Mouse (Mus musculus) heart, embryonic 13.5 days (tissue): ENCODE data around the gene Pla2g2f. TPM values are rescaled to one million over a fixed set of nuclear protein-coding genes. Genes with fewer than 3 reads are reported as not detected.

Experiments used
- ATAC-seq: fragments of 200-750 bp; cut with Nextera tagmentation; 2 replicates; pipeline ENCODE4 v1.8.0; 2017; ENCODE audit warnings: moderate TSS enrichment; ENCODE audit not compliant: insufficient number of reproducible peaks, low FRiP score, low TSS enrichment; ENCODE audit errors: extremely low read depth
- H3K27ac ChIP-seq: fragments of 300-500 bp; sonication (generic); replicated peaks from 2 replicates; pipeline ENCODE4 v1.5.1; 2015; ENCODE audit warnings: moderate library complexity, mild to moderate bottlenecking, inconsistent platforms
- H3K27me3 ChIP-seq: fragments of 300-500 bp; sonication (generic); replicated peaks from 2 replicates; pipeline ENCODE4 v1.6.1; 2015; ENCODE audit warnings: mild to moderate bottlenecking, inconsistent platforms
- H3K36me3 ChIP-seq: fragments of 300-500 bp; sonication (generic); 2 replicates; pipeline ENCODE4 v1.6.1; 2015; ENCODE audit warnings: mild to moderate bottlenecking, inconsistent platforms
- H3K4me1 ChIP-seq: fragments of 300-500 bp; sonication (generic); 2 replicates; pipeline ENCODE4 v1.6.1; 2015; ENCODE audit warnings: inconsistent platforms
- H3K4me2 ChIP-seq: fragments of 300-500 bp; sonication (generic); 2 replicates; pipeline ENCODE4 v1.6.1; 2015; ENCODE audit warnings: inconsistent platforms, mild to moderate bottlenecking, moderate library complexity
- H3K4me3 ChIP-seq: fragments of 300-500 bp; sonication (generic); 2 replicates; pipeline ENCODE4 v1.5.1; 2015; ENCODE audit warnings: moderate library complexity, mild to moderate bottlenecking, inconsistent platforms
- H3K9ac ChIP-seq: fragments of 300-500 bp; sonication (generic); 2 replicates; pipeline ENCODE4 v1.6.1; 2015; ENCODE audit warnings: inconsistent platforms, mild to moderate bottlenecking, moderate library complexity
- H3K9me3 ChIP-seq: fragments of 300-500 bp; sonication (generic); 2 replicates; pipeline ENCODE4 v1.6.1; 2016; ENCODE audit warnings: inconsistent platforms
- WGBS: fragments of 180-500 bp; shearing (Covaris S2); methylation state at CpG from one replicate; pipeline ENCODE4 v1.1.7; 2015; ENCODE audit warnings: mixed read lengths; 5-methylcytosine and 5-hydroxymethylcytosine counted together
- polyA plus RNA-seq: library from polyadenylated mRNA; unstranded; fragments of >200 nt; fragmentation: Nextera tagmentation; extraction: Ambion mirVana; gene quantifications from 2 replicates; pipeline ENCODE4 v1.2.1, GENCODE M21; 2015

The Pla2g2f gene
- polyA plus RNA-seq, 1 experiment from 2014 or later = not detected

DNA sequence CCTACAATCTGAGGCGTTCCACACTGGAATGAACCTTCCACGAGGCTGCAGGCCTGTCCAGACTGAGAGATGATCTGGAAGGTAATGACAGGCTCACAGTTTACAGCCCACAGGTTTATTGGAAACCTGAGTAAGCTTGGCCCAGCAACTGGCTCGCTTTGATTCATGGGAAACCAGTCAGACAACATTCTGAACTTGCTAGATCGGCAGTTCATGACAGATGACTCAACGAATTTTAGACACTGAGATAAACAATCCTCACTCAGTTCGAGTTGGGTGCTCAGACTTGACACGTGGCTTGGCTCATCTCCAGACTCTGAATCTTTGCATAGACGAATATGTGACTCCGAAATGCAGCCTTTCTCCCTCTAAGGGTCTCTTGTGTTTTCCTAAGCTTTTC, 35.2 kb upstream of the Pla2g2f start:
- Histone ChIP-seq H3K4me1 (no peaks in the 10 kb centered on the region), H3K27ac (no peak overlapping the region), H3K9me3 (no peaks in the 10 kb centered on the region), H3K27me3 (peaks cover 39% of the 10 kb centered on the region), H3K36me3 (no peaks in the 10 kb centered on the region), H3K4me2 (no peak overlapping the region), H3K9ac (no peak overlapping the region), H3K4me3 (no peak overlapping the region)
- ATAC-seq = no peak
- 42% methylated on average over 9 of the region's 9 CpGs for WGBS

DNA sequence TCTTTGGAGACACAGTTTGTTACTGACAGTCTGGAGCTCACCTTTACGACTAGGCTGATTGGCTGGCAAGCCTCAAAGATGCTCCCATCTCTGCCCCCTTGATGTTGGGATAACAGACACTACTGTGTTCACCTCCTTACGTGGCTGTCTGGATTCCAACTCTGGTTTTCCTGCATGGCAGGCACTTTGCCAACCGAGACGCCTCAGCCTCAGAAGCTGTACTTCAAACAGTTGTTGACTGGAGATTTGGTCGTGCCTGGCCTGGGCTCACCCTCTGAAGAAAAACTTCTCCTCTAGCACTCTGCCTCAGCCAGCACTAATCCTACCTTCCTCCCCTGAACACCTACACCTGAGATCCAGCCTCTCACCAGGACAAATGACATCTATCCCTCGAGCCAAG, 34.0 kb upstream of the Pla2g2f start:
- Histone ChIP-seq H3K9ac (no peak overlapping the region), H3K27me3 (peaks cover 39% of the 10 kb centered on the region), H3K4me2 (no peak overlapping the region), H3K9me3 (no peaks in the 10 kb centered on the region), H3K27ac (no peak overlapping the region), H3K36me3 (no peaks in the 10 kb centered on the region), H3K4me1 (no peaks in the 10 kb centered on the region), H3K4me3 (no peak overlapping the region)
- ATAC-seq = no peak
- 49% methylated on average over 6 of the region's 6 CpGs for WGBS

DNA sequence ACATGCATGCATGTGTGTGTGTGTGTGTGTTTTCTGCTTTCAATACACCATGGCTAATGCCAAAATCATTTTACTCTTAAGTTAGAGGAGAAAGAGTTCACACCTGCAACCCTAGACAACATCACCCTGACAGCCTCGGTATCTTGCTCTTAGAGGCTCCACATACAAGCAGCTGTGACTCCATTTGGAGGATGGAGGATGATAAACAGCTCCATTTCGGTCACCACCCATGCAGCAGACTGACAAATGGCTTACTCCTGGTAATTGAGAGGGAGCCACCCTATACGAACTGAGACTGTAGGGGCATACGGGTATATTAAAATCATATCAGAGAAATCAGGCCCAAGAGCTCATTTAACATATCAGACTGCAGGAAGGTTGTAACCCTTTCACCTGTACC, 31.0 kb upstream of the Pla2g2f start:
- Histone ChIP-seq H3K9me3 (no peaks in the 10 kb centered on the region), H3K36me3 (no peaks in the 10 kb centered on the region)
- WGBS = 67% methylated on average over 4 of the region's 4 CpGs

DNA sequence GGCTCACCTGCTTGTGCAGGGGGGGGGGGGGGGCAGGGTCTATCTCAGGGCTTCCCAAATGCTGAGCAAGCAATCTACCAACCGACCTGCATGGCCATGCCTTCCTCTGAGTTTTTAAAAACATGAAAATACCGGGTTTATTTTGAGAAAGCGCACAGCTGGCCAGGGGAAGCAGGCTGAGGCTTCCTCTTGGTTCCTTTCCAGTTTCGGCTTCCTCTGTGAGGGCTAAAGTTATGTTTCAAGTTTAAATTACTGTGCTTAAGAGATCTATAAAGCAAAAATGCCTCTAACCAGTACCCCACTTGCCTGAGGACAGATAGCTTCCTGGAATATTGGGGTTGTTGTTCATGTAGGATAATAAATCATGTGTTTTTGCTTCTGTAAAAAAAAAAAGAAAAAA, 28.7 kb upstream of the Pla2g2f start:
- Histone ChIP-seq H3K27ac (no peak overlapping the region), H3K9me3 (no peaks in the 10 kb centered on the region), H3K36me3 (no peaks in the 10 kb centered on the region), H3K4me3 (no peak overlapping the region), H3K4me1 (no peaks in the 10 kb centered on the region), H3K27me3 (peaks cover 36% of the 10 kb centered on the region), H3K4me2 (no peak overlapping the region), H3K9ac (no peak overlapping the region)
- WGBS = 61% methylated on average over 4 of the region's 4 CpGs
- ATAC-seq = no peak

More for the DNA sequence above, 31.0 kb upstream of the Pla2g2f start:
- no peak overlapping the region for H3K4me3 ChIP-seq
- no peak overlapping the region for H3K9ac ChIP-seq
- no peaks in the 10 kb centered on the region for H3K4me1 ChIP-seq
- no peak overlapping the region for H3K4me2 ChIP-seq
- no peak overlapping the region for H3K27ac ChIP-seq
- ATAC-seq = no peak
- H3K27me3 ChIP-seq = peaks cover 39% of the 10 kb centered on the region

DNA sequence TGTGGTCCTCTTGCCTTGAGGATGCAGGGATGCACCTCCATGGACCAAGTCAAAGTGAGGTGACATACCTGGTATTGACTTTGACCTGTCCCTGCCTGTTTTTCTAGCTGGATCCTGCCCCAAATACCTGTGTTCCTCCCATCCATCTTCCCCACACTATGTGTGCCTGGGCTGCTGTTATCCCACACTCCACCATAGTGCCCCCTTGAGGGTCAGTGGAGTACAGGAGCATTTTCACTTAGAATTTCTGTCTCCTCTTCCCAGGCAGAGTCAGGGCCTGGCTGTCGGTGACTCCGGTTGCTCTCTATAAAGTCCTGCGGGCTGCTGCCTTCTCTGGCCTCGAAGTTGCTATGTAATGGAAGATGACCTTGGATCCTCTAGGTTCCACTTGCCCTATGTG, 28.3 kb upstream of the Pla2g2f start:
- H3K36me3 ChIP-seq = no peaks in the 10 kb centered on the region
- H3K27ac ChIP-seq = no peak overlapping the region
- no peaks in the 10 kb centered on the region for H3K9me3 ChIP-seq
- 54% methylated on average over 4 of the region's 4 CpGs for WGBS
- peaks cover 33% of the 10 kb centered on the region for H3K27me3 ChIP-seq
- H3K4me3 ChIP-seq = no peak overlapping the region
- ATAC-seq = no peak
- H3K9ac ChIP-seq = no peak overlapping the region
- H3K4me2 ChIP-seq = no peak overlapping the region
- no peaks in the 10 kb centered on the region for H3K4me1 ChIP-seq

DNA sequence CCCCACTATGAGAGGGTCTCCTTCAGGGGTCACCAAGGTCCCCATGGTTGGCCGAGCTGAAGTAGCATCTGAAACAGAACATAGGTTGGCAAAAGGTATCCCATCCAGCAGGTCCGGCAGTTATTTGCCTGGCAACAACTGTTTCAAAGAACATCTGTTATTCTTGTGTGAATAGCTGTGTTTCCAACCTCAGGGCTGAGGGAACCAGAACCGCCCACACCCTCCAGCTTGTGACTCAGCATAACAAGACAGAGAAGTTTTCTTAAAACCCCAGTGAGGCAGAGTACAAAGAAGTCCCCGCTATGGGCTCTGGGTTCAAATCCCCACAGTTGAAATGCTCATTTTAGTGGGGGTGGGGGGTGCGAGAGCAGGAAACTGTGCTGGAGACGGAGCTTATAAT, 24.7 kb upstream of the Pla2g2f start:
- H3K9ac ChIP-seq = no peak overlapping the region
- H3K27ac ChIP-seq = no peak overlapping the region
- H3K36me3 ChIP-seq = no peaks in the 10 kb centered on the region
- H3K9me3 ChIP-seq = no peaks in the 10 kb centered on the region
- WGBS = 80% methylated on average over 6 of the region's 6 CpGs
- H3K4me2 ChIP-seq = no peak overlapping the region
- no peak overlapping the region for H3K4me3 ChIP-seq
- peaks cover 46% of the 10 kb centered on the region for H3K27me3 ChIP-seq
- no peaks in the 10 kb centered on the region for H3K4me1 ChIP-seq
- no peak for ATAC-seq

DNA sequence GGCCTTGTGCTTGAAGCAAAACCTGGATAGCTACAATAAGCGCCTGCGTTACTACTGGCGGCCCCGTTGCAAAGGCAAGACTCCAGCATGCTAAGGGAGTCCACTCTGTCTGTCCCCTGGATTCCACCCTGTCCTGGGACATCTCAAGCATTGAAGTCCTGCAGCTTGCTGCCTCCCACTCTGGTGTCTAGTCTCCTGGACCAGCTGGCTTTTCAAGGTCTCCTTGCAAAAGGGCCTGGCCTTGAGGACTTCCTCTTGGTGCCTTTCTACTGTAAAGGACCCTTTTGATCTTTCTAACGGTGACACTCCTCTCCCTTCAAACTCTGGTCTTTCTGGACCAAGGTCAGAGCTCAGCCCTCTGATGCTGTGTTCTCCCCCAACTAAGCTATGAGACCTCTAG, 22.9 kb upstream of the Pla2g2f start:
- no peaks in the 10 kb centered on the region for H3K4me1 ChIP-seq
- no peak overlapping the region for H3K4me2 ChIP-seq
- H3K9me3 ChIP-seq = no peaks in the 10 kb centered on the region
- ATAC-seq = no peak
- no peaks in the 10 kb centered on the region for H3K36me3 ChIP-seq
- no peak overlapping the region for H3K27ac ChIP-seq
- 82% methylated on average over 5 of the region's 5 CpGs for WGBS
- peaks cover 57% of the 10 kb centered on the region for H3K27me3 ChIP-seq
- no peak overlapping the region for H3K4me3 ChIP-seq
- H3K9ac ChIP-seq = no peak overlapping the region

DNA sequence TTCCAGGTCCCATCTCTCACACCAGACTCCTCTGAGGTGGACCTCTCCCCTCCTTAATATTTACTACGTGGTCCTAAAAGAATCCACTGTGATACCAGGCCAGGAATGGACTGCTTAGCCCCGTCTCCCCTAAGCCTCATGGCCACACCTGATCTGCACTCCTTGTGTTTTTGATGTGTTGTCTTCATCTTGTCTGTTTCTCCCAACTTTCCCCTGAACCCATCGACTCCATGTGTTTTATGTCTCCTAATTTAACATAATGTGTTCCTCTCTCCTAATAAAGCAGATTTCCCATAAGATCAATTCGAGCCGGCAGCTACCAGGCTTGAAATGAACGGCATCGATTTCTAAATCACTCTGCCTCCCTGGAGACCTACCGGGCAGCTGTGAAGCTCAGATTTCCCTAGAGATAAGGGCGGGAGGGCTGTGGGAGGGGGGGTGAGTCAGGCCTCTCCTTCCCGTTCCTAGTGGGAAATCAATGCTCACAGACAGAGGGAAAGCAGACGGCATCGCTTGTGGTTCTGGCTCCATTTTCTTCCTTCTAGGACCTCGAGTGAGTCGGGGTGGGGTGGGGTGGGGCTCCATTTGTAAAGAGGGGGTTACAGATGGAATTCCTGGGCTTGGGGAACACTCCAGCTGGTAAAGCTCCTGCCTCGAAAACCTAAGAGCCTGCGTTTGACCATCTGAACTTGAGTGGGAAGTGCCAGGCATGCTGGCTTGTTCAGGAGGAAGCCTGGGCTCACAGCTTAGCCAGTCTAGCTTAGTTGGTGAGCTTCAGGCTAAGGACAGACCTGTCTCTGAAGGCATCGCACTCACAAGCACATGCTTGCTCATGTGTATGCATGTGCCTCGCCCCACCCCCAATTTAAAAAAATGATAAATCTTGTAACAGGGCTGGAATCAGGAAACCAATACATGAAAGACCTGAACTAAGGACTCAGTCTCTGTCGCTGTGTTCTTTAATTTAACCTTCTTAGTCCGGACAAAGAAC, 20.3 kb upstream of the Pla2g2f start:
- Histone ChIP-seq H3K36me3 (no peaks in the 10 kb centered on the region), H3K4me2 (no peak overlapping the region), H3K4me1 (no peaks in the 10 kb centered on the region), H3K27me3 (peaks cover 49% of the 10 kb centered on the region), H3K9ac (no peak overlapping the region), H3K9me3 (no peaks in the 10 kb centered on the region), H3K4me3 (no peak overlapping the region), H3K27ac (no peak overlapping the region)
- WGBS = 42% methylated on average over 20 of the region's 20 CpGs
- no peak for ATAC-seq

DNA sequence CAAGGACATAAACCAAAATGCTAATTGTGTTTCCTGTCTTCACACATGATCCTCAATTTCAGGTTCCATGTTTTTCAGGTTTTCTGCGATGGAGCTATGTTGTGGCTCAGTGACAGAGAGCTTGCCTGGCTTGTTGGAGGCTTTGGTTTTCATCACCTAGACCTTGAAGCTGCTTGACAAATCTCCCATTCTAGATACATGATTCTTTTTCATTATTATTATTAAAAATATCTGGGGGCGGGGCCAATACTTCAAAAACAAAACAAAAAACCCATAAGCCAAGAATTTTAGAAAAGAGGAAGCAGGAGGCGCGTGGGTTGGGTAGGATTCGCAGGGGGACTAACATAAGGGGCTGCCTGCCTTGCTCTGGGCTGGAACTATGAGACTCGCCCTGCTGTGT, 18.0 kb upstream of the Pla2g2f start, which contains the start of gene Pla2g2d:
Gene Pla2g2d, plus strand, starts transcription at position 301 of the 400 bp plus-strand sequence.
- WGBS = 70% methylated on average over 6 of the region's 6 CpGs
- peaks cover 55% of the 10 kb centered on the region for H3K27me3 ChIP-seq
- no peak within 1 kb of the TSS for H3K27ac ChIP-seq
- H3K9me3 ChIP-seq = no peaks in the 10 kb centered on the region
- no peak within 1 kb of the TSS for H3K4me2 ChIP-seq
- no peaks in the 10 kb centered on the region for H3K4me1 ChIP-seq
- no peak within 1 kb of the TSS for H3K9ac ChIP-seq
- H3K36me3 ChIP-seq = no peaks in the 10 kb centered on the region
- ATAC-seq = no peak
- no peak within 1 kb of the TSS for H3K4me3 ChIP-seq

DNA sequence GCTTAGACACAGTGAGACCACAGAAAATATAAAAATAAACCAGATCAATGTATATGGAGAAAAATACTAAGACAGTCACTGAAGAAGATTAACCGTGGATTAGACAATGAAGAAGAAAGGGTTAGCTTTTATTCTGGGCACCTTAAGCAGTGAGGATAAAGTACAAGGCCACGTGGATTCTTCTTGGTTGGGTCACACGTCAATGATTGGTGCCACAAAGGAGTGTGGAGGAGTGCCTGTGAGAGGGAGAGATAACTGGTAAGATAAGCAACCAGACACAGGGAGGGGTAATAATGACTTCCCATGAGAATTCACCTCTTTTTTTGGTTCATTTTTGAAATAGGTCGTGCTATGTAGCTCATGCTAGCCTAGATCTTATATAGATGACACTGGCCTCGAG, 15.0 kb upstream of the Pla2g2f start:
- 64% methylated on average over 5 of the region's 5 CpGs for WGBS
- peaks cover 33% of the 10 kb centered on the region for H3K27me3 ChIP-seq
- H3K4me3 ChIP-seq = no peak overlapping the region
- H3K36me3 ChIP-seq = no peaks in the 10 kb centered on the region
- H3K27ac ChIP-seq = no peak overlapping the region
- ATAC-seq = no peak
- no peaks in the 10 kb centered on the region for H3K9me3 ChIP-seq
- H3K4me1 ChIP-seq = no peaks in the 10 kb centered on the region
- no peak overlapping the region for H3K4me2 ChIP-seq
- no peak overlapping the region for H3K9ac ChIP-seq

DNA sequence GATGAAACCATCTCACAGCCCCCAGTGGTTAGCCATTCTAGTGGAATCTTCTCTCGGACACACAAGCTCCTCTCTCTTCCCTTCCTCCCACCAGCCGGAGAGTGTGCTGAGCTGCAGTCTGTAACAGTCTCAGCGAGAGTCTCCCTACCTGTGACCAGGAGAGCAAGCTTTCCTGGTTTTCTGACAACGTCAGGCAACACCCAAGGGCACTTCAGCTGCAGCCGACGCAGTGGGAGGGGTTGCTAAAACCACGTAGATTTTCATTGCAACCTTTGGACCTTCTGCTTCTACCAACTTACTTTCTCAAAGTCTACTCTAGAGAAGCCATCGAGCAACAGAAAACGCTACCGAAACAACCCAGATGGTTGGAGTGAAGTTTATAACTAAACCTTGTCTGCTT, 14.5 kb upstream of the Pla2g2f start:
- no peak overlapping the region for H3K27ac ChIP-seq
- H3K9me3 ChIP-seq = no peaks in the 10 kb centered on the region
- no peak overlapping the region for H3K4me3 ChIP-seq
- H3K27me3 ChIP-seq = peaks cover 29% of the 10 kb centered on the region
- no peaks in the 10 kb centered on the region for H3K36me3 ChIP-seq
- ATAC-seq = no peak
- 67% methylated on average over 10 of the region's 10 CpGs for WGBS
- no peak overlapping the region for H3K4me2 ChIP-seq
- no peaks in the 10 kb centered on the region for H3K4me1 ChIP-seq
- H3K9ac ChIP-seq = no peak overlapping the region

DNA sequence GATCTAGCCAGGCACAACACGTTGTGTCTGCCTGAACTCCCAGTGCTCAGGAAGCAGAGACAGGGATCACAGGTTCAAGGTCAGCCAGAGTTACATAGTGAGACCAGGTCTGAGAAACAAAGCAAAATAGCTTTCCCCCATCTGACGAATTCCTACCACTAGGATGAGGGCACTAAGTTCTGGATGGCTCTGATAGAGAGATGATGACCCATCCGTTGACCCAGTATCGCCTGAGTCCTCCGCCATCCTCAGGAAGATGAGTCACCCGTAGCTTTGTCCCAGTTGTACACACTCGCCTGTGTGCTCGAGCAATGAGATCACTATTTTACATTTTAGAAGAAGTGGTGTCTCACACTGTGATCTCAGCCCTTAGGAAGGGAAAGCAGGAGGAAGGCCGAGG, 4.8 kb upstream of the Pla2g2f start:
- H3K27ac ChIP-seq = no peak overlapping the region
- no peaks in the 10 kb centered on the region for H3K9me3 ChIP-seq
- no peak overlapping the region for H3K9ac ChIP-seq
- H3K4me3 ChIP-seq = no peak overlapping the region
- H3K4me1 ChIP-seq = peaks cover 5% of the 10 kb centered on the region; the same call in 1 of the 2 replicates
- 63% methylated on average over 9 of the region's 9 CpGs for WGBS
- H3K4me2 ChIP-seq = no peak overlapping the region
- no peak for ATAC-seq
- no peaks in the 10 kb centered on the region for H3K36me3 ChIP-seq
- H3K27me3 ChIP-seq = 0 out of 2 replicates have a peak, but pooled peaks cover 4% of the 10 kb centered on the region
